Mouse (Mus musculus): ENCODE data around the gene Hnrnpll. TPM values are rescaled to one million over a fixed set of nuclear protein-coding genes. Genes with fewer than 3 reads are reported as not detected.

The Hnrnpll gene
- 50.8 and 58.0 TPM in 2 replicates for polyA plus RNA-seq (2012; rRNA removed)

DNA sequence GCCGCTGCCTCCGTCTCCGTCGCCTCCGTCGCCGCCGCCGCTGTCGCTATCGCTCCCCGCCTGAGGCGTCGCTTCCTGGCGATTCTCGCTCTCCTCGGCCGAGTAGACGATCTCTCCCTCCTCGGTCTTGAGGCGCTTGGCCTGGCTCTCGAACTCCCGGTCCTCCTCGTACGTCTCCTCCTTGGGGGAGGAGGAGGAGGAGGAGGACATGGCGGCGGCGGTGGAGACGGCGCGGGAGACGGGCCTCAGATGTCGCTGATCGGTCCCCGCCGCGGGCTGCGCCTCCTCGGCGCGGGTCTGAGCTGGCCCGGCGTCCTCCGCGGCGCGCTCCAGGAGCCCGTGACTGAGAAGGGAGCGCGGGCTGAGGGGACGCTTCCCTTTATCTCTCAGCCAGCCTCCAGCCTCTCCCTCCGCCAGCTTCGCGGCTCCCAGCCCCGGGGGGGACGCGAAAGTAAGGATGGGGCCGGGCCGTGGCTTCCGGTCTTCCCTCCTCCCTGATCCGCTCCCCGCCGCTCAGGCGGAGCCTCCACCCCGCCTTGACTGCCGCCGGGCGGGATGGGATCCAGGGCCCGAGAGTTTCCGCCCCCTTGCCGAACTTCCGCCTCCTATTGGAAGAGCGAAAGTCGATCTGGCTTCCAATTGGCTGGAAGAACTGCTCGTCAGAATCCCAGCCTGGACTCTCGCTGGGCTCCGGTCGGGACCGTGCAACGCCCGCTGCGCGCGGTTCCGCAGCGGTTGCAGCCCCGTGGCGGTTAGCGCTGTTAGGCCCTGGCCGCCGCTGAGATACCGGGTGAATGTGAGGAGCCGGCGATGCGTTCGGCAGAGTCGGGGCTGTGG lies at the start of gene Hnrnpll:
Gene Hnrnpll (minus strand): TSS at position 552 of the 837 bp plus-strand sequence.
- DNase-seq (ENCODE audit: extremely low spot score in 1 of 2, low spot score in 1 of 2), result peak; percentile 94 to 99

DNA sequence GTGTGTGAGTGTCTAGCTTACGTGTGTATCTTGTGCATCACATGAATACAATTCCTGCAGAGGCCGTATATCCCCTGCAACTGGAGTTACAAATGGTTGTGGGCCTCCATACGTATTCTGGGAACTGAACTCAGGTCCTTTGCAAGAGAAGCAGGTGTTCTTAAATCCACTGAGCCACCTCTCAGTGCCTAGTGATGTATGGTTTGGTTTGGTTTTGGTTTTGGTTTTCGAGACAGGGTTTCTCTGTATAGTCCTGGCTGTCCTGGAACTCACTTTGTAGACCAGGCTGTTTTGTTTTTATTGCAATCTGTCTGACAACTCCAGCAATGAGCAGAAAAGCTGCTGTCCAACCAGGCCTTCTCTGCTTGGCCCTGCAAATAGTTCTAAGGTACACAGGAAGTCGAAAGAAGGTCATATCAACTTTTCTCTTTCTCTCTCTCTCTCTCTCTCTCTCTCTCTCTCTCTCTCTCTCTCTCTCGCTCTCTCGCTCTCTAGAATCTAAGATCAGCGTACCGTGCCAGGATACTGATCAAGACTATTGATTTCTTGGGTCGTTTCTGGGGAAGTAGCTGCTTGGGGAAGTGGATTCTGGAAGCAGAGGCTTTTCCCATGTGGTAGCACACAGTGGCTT lies 43.3 kb upstream of the Hnrnpll start:
- no peak for DNase-seq (ENCODE audit: extremely low spot score in 1 of 2, low spot score in 1 of 2)

DNA sequence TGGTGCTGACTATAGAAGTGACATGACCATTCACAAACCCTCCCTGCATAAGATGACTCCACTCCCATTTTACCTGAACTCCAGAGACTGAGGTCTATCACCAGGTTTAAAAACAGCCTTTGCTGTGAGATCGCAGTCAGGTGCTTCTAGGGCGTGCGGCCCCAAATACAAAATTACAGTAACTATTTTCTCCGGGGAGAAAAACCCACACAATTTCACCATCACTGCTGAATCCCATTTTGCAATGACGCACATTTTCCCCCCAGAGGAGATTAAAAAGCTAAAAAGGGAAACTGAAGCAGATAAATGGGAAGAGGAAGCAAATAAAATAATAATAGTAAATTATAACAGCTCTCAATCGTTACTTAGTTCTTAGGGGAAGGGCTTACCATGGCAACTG lies 37.7 kb upstream of the Hnrnpll start:
- no peak for DNase-seq (ENCODE audit: extremely low spot score in 1 of 2, low spot score in 1 of 2)

DNA sequence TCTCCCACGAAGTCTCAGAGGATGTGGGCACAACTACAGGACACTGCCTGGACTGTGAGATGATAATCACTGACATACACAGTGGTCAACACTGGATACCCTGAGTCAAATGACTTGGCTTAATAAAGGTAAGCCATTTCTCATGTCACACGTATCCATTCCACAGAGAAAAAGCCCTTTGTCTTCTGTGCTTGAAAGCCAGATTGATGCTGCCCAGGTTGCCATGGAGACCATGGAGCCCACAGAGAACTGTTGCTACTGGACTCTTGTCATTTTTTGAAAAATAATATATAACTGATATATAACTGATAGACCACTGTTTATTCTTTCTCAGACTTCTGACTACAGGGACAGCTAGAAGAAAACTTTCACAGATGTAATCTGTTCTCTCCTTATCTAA lies 35.1 kb upstream of the Hnrnpll start:
- no peak for DNase-seq (ENCODE audit: extremely low spot score in 1 of 2, low spot score in 1 of 2)

DNA sequence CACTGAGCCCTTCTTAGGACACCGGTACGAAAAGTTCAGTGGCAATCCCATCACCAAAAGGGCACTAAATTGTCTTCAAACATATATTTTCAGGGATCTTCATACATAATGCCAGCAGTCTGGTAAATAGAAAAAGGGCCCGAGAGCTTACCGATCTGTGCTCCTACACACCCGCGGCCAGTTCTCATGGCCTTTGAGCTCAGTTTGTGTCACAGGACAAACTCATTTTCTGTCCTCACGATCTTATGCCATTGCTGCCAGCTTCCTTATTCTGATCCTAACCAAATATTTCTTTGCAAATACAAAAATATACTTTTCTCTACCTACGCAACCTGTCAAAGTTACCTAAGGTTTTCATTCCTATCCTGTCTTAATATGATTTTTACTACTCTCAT lies 34.6 kb upstream of the Hnrnpll start:
- no peak for DNase-seq (ENCODE audit: extremely low spot score in 1 of 2, low spot score in 1 of 2)

DNA sequence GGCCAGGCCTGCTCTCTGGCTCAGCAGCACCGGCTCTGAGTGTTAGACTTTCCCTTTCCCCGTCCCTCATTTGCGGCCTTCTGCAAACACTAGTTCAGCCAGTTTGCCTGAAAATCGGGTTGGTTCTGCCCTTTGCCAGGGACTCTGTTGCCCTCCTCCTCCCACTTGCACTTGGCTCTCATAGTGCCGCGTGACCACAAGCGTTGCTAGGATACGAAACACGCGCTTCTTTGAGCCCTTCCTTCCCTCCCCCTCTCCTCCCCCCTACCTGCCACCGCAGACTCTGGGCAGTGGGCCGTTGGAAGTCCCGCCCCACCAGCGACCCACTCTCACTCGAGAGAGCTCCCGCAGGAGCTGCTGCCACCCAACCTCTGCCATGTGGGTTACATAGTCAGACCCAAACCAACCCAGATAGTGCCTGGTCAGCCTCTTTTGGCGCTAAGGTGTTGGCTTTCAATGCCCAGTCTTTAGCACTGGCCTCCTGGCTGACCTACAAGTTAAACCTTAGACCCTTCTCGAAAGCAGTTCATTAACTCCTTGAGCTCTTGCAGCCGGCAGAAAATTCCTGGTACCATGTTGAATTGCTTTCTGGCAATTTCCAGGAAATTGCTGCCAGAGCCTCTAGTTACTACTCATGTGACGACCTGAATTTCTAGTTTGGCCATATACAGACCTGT lies 34.0 kb upstream of the Hnrnpll start:
- peak; percentile 22 to 66 for DNase-seq (ENCODE audit: extremely low spot score in 1 of 2, low spot score in 1 of 2)

DNA sequence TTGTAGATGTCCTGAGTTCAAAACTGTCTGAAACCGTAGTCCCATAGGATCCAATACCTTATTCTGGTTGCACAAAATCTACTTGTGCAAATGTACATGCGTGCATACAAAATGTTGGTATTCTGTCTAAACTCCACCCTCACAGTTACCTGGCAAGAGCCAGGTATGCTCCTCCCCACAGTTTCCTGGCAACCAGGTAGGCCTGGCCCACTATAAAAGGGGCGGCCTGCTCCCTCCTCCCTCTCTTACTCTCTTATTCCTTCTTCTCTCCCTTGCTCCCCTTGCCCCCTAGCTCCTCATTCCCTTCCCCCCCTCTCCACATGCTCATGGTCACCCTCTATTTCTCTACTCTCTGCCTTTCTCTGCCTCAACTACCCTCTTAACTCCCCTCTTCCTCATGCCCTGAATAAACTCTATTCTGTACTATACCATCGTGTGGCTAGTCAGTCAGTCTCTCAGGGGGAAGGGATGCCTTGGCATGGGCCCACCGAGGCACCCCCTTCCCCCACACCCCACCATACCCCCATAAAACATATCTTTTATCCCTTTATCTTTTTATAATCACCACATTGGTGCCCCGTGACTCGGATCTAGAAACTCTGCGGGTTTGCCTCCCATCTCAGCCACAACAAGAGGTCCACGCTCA lies 33.2 kb upstream of the Hnrnpll start:
- no peak for DNase-seq (ENCODE audit: extremely low spot score in 1 of 2, low spot score in 1 of 2)

DNA sequence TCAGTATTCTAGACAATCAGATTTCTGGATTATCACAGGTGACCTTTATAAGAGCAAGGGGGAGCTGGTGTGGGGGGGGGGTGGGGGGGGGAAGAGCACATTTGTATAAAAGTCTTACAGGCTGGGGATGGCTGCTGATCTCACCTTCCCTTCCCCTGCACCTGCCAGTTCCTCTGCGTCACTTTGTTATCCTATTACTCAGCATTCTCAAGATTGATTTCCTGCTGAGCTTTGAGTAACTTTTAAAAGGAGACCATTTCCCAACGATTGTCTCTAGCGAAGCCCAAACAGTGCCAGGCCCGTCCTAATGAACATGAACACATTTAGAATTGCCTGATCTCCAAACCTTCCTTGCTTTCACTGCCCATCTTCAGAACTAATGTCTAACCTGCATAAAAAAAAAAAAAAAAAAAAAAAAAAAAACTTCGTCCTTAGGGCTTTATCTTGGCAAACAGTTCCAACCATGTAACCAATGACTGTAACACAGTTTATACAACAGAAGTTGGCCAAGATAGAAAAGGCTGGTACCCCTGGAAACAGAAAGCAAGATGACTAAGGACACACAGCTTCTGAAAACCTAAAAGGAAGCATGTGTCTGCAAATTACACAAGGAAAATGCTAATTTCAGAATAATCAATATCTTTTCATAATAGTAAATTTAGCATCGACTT lies 29.9 kb upstream of the Hnrnpll start:
- DNase-seq (ENCODE audit: extremely low spot score in 1 of 2, low spot score in 1 of 2), result no peak

DNA sequence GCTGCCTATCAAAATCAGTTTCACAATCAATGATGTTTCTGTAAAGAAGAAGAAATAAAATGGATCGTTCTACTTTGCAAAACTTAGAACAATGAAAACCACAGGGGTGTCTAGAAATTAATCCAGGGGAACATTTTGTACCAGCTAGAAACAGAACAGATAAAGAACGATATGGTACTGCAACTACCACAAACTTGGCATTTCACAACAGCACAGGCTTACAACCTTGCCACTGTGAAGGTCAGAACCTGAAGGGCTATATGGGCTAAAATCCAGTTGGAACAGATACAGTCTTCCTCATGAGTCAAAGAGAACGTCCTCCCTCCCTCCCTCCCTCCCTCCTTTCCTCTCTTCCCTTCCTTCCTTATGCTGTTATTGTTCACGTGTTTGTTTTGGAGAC lies 28.4 kb upstream of the Hnrnpll start:
- no peak for DNase-seq (ENCODE audit: extremely low spot score in 1 of 2, low spot score in 1 of 2)

DNA sequence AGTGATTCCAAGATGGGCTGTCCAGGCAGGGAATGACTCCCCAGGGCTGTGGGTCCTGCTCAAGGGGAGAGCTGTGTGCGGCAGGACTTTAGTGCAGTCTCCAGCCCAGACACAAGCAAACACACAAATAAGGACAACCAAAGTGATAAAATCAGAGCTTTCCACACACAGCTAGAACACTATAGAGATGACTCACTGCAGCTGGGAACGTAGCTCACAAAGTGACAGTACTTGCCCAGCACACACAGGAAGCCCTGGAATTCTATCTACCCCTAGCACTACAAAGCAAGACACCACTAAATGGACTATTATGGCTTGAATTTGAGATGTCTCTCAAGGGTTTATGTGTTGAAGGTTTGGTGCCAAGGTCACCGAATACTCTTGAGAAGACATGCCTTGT lies 26.0 kb upstream of the Hnrnpll start:
- no peak for DNase-seq (ENCODE audit: extremely low spot score in 1 of 2, low spot score in 1 of 2)

DNA sequence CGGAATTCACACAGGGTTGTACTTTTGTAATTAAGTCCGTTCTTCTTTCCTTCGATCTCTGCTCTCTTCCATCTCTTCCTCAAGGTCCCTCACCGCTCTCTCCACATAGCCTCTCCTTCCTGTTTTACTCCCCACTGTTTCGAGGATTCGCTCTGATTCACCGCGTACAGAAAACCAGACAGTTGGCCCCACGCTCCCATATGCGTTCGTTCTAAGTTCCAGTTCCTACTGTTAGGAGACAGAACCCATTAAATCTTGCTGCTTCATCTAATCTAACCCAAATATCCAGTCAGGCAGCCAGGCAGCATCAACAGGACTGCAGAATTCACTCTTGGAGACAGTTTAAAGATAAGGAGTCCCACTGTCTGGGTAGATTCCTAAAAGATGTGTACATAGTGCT lies 24.5 kb upstream of the Hnrnpll start:
- DNase-seq (ENCODE audit: extremely low spot score in 1 of 2, low spot score in 1 of 2), result no peak

DNA sequence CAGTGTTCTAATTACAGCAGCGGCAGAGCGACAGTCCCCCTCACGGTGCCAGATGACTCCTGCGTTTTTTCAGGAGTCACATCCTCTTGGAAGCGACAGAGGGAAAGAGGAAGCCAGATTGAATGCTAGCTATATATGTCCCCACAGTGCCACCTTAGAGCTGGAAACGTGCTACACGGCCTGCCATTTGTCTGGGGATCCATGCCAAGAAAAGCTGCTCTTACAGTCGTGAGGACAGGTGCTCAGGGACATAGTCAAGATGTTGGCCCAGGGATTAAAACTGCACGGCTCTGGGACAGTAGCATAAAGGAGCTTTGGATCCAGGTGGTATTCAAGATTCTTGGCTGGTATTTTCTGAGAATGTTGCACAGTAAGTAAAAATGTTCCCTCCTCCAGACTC lies 22.3 kb upstream of the Hnrnpll start:
- peak; percentile 75 to 80 for DNase-seq (ENCODE audit: extremely low spot score in 1 of 2, low spot score in 1 of 2)

DNA sequence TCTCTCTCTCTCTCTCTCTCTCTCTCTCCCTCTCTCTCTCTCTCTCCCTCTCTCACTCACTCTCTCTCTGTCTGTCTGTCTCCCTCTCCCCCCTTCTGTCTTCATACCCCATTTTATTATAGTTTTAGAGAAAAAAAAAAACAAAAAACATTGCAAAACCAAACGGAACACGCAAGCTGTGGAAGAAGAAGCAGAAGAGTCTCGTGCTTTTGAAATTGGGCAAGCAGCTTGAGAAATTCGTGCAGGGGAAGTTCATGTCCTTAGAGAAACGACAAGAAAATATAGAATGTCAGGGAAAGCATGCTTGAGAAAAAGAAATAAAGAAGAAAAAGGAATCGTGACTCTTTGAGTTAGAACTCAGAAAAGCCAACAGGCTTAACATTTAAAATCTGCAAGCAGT lies 21.1 kb upstream of the Hnrnpll start:
- no peak for DNase-seq (ENCODE audit: extremely low spot score in 1 of 2, low spot score in 1 of 2)

DNA sequence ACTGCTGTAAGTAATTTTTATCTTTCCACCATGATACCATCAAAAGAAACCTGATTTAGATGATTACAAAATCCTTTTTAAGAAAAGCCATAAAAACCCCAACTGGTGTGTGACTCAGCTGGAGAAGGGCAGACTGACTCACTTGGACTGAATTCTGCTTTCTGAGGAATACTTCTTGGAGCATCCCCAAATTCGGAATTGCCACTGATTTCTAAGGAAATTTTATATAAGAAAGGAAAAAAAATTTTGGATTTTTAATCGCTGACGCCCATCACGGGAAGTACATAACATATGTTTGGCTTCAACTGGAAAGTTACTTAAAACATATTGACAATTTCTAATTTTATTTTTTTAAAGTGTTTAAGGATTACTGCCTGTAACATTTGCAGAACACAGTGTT lies 16.6 kb upstream of the Hnrnpll start:
- DNase-seq (ENCODE audit: extremely low spot score in 1 of 2, low spot score in 1 of 2), result peak in 1 of 2 experiments; percentile 78

DNA sequence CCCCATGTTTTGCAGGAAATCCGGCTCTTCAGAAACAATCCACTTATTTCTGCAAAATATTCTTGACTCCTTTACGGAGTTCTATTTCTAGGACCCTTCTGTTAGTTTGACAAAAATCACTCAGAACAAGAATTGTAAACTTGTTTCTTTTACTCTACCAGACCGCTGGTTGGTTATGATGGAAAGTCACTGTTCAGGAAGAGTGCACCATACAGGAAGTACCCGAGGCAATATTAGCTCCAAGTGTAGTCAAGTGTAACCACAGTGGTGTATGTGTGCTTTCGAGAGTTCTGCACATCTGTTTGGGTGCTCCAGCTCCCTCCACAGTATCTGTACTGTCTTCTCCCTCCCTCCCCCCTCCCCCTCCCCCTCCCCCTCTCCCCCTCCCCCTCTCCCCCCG lies 5.1 kb upstream of the Hnrnpll start:
- no peak for DNase-seq (ENCODE audit: extremely low spot score in 1 of 2, low spot score in 1 of 2)

DNA sequence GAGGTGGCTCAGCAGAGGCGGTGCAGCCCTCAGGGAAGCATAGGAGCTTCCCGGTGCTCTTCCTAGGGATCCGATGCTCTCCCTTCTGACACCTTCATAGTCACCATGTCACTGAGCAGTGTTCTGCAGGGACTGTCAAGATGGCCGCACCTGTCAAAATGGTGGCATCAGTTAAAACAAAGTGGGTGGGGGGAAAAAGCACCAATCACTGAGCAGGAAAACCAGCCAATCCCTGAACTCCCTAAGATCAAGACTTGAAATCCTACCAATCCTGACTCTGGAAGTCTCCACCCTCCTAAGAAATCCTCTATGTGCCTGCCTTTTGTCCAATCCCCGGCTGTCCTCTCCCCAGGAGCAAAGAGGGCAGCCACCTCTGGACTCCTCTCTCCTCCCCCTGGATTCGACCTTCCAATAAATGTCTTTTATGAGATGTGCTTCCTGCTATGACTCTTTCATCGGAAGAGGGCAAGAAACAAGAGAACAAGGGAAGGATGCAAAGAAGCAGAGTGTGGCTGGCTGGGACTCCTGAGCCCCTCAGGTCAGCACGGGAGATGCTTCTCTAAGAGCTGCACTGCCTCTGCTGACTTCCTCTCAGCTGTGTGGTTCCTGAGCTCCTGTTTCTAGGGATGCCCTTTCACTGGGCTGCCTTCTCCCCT lies 1.8 kb upstream of the Hnrnpll start:
- no peak for DNase-seq (ENCODE audit: extremely low spot score in 1 of 2, low spot score in 1 of 2)

DNA sequence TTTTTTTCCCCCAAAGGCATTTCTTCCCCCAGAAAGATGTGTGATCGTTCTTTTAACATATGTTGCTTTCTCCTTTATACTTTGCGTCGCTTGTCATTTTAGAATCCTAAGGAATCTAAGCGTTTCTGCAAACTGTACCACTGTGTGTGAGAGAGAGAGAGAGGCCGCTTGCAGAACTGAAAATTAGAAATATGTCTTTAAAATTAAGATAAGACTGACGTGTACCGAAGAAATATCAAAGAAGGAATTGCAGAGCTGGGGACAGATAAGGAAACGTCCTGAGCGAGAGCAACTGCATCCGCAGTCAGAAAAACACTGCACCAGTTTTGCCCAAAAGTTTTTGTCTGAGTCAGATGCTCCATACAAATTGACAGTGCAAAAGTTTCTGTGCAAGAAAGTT lies 1.3 kb upstream of the Hnrnpll start:
- no peak for DNase-seq (ENCODE audit: extremely low spot score in 1 of 2, low spot score in 1 of 2)

DNA sequence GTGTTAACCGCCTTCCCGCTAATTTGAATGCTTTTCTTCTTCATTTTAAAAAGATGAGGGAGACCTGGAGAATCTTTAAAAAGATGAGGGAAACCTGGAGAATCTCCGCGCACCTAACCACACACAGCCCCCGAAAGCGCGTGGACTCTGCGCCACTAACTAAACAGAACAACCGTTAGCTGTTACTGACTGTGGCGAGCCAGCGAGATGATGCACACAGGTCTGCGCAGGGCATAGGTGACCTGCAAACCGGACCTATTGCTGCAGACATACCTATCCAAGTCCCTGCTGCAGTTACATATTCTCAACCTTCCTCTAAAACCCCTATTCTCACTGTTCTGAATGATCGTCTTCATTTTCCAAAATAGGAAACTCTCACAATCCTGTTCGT lies 481 bp upstream of the Hnrnpll start:
- no peak for DNase-seq (ENCODE audit: extremely low spot score in 1 of 2, low spot score in 1 of 2)

DNA sequence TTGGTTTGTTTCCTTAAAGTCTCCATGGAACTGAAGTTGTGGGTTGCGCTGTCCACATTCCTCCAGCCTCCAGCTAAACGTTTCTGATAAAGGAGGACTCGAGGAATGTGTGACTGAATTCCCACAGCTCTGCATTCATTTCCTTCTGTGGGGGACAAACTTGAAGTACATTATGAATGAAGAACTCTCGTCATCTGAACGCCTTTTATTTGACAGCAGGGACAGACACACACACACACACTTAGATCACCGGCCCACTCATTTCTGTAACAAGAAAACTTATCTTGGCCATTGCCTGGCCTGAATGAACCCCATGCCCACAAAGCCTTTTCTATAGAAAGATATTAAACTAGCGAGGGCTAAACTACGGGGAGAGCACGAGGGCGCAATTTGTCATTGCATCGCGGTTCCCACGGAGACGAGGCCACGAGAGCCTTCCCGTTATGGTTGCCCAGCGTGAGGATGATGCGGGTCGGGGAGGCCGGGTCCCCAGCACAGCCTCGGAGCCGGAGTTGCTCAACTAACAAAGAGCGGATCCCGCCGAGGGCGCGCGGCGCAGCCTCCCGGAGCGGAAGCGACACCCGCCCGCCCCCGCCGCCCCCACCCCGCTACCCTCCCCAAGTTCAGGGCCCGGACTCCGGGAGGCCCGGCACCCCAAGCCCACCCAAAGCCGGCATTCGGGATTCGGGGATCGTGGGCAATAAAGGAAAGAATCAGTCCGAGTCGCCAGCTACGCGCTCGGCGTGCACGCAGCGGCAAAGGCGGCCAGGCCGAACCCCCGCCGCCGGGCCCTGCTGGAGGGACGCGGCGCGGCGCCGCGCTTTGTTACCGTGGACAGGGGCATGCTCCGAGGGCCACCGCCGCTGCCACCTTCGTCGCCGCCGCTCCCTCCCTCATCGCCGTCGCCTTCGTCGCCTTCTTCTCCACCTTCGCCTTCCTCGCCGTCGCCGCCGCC lies 1.0 kb downstream of the Hnrnpll start:
- DNase-seq (ENCODE audit: extremely low spot score in 1 of 2, low spot score in 1 of 2), result peak in 1 of 2 experiments; percentile 38
